In genomic region chr3:63340546-63340945, GRCm38 (mm10) we compare ENCODE assay signal across 21 mouse cellular contexts.
DNase-seq lines count a peak whose midpoint lies in the region; ATAC-seq and TF ChIP-seq lines count a peak whose summit lies in the region.
"Had no signal": no experiment of that assay in that cellular context is flagged by ENCODE, and none has a peak within 500 bp of the region (broad histone marks: within the 10 kb centered on the region; RNA-seq: fewer than 3 reads in every experiment).

No protein-coding gene starts in this region.

- peak; percentile 59 for ATAC-seq in intestine, embryonic 15.5 days
- peak; percentile 93 for ATAC-seq in intestine, postnatal 0 days
- ATAC-seq in kidney, embryonic 15.5 days (replicated peaks; ENCODE audit: low FRiP score) = peak; percentile 86
- ATAC-seq in forebrain, embryonic 13.5 days = no peak
- ATAC-seq: inflammation-experienced regulatory T-cells, adult 6 months had no signal

- H3K9ac ChIP-seq in intestine, embryonic 15.5 days = no peak overlapping the region
- no peak overlapping the region for H3K9ac ChIP-seq in intestine, postnatal 0 days (ENCODE audit: low read depth, low read length)
- no peak overlapping the region for H3K9ac ChIP-seq in kidney, embryonic 15.5 days
- no peak overlapping the region for H3K9ac ChIP-seq in forebrain, embryonic 13.5 days
- H3K9ac ChIP-seq: heart, embryonic 13.5 days; hindbrain, embryonic 13.5 days; liver, embryonic 14.5 days; midbrain, embryonic 12.5 days; neural tube, embryonic 12.5 days had no signal

- H3K4me3 ChIP-seq in intestine, embryonic 15.5 days (replicated peaks) = no peak overlapping the region
- no peak overlapping the region for H3K4me3 ChIP-seq in intestine, postnatal 0 days (ENCODE audit: low read depth, low read length)
- H3K4me3 ChIP-seq in kidney, embryonic 15.5 days (replicated peaks) = no peak overlapping the region
- no peak overlapping the region for H3K4me3 ChIP-seq in forebrain, embryonic 13.5 days
- H3K4me3 ChIP-seq: heart, embryonic 13.5 days; hindbrain, embryonic 13.5 days; left cerebral cortex, adult 2 months; midbrain, embryonic 12.5 days; neural tube, embryonic 12.5 days had no signal

- H3K27me3 ChIP-seq in intestine, embryonic 15.5 days (replicated peaks) = no peaks in the 10 kb centered on the region
- no peaks in the 10 kb centered on the region for H3K27me3 ChIP-seq in intestine, postnatal 0 days (replicated peaks; ENCODE audit: control insufficient read depth, insufficient read depth, low read length)
- no peaks in the 10 kb centered on the region for H3K27me3 ChIP-seq in kidney, embryonic 15.5 days
- H3K27me3 ChIP-seq in forebrain, embryonic 13.5 days = no peaks in the 10 kb centered on the region
- H3K27me3 ChIP-seq: heart, embryonic 13.5 days; hindbrain, embryonic 13.5 days; midbrain, embryonic 12.5 days; neural tube, embryonic 12.5 days had no signal

- H3K9me3 ChIP-seq in intestine, embryonic 15.5 days = no peaks in the 10 kb centered on the region
- H3K9me3 ChIP-seq in intestine, postnatal 0 days (ENCODE audit: control insufficient read depth) = no peaks in the 10 kb centered on the region
- no peaks in the 10 kb centered on the region for H3K9me3 ChIP-seq in kidney, embryonic 15.5 days (replicated peaks)
- H3K9me3 ChIP-seq in forebrain, embryonic 13.5 days (replicated peaks) = no peaks in the 10 kb centered on the region
- H3K9me3 ChIP-seq: heart, embryonic 13.5 days; hindbrain, embryonic 13.5 days; midbrain, embryonic 12.5 days; neural tube, embryonic 12.5 days had no signal

- H3K36me3 ChIP-seq in intestine, embryonic 15.5 days = no peaks in the 10 kb centered on the region
- no peaks in the 10 kb centered on the region; the same call in 1 of the 2 replicates for H3K36me3 ChIP-seq in intestine, postnatal 0 days (ENCODE audit: control insufficient read depth, insufficient read depth)
- H3K36me3 ChIP-seq in kidney, embryonic 15.5 days = peaks cover 5% of the 10 kb centered on the region; the same call in 1 of the 2 replicates
- no peaks in the 10 kb centered on the region for H3K36me3 ChIP-seq in forebrain, embryonic 13.5 days (ENCODE audit: poor library complexity, severe bottlenecking)
- H3K36me3 ChIP-seq: heart, embryonic 13.5 days; hindbrain, embryonic 13.5 days; midbrain, embryonic 12.5 days; neural tube, embryonic 12.5 days had no signal

- DNase-seq in kidney, postnatal 4 days = peak; percentile 11 to 15
- DNase-seq in cerebellum, postnatal 14 days = no peak
- DNase-seq in ovary, postnatal 36 days (ENCODE audit: low spot score) = no peak
- DNase-seq: adrenal gland, adult 2 months; cerebellum, adult 11 months; cerebellum, postnatal 25 days; embryo, embryonic 11 days; layer of hippocampus, adult 9-11 months; thymus, postnatal 4 days had no signal

- no peak overlapping the region for H3K4me2 ChIP-seq in intestine, embryonic 15.5 days (replicated peaks)
- no peak overlapping the region for H3K4me2 ChIP-seq in intestine, postnatal 0 days (replicated peaks; ENCODE audit: low read depth)
- H3K4me2 ChIP-seq in kidney, embryonic 15.5 days = no peak overlapping the region
- no peak overlapping the region for H3K4me2 ChIP-seq in forebrain, embryonic 13.5 days
- H3K4me2 ChIP-seq: heart, embryonic 13.5 days; hindbrain, embryonic 13.5 days; midbrain, embryonic 12.5 days; neural tube, embryonic 12.5 days had no signal

- WGBS in intestine, embryonic 15.5 days = 78% methylated on average over 3 of the region's 3 CpGs
- WGBS in intestine, postnatal 0 days = 57% methylated on average over 3 of the region's 3 CpGs
- WGBS in kidney, embryonic 15.5 days = 43% methylated on average over 3 of the region's 3 CpGs
- WGBS in forebrain, embryonic 13.5 days = 90% methylated on average over 3 of the region's 3 CpGs

- H3K27ac ChIP-seq in intestine, embryonic 15.5 days = no peak overlapping the region
- H3K27ac ChIP-seq in intestine, postnatal 0 days (ENCODE audit: low read depth, low read length) = peak overlapping the region; percentile 58; the same call in 1 of the 2 replicates
- peak overlapping the region; percentile 83 for H3K27ac ChIP-seq in kidney, embryonic 15.5 days
- H3K27ac ChIP-seq in forebrain, embryonic 13.5 days = no peak overlapping the region
- H3K27ac ChIP-seq: heart, embryonic 13.5 days; hindbrain, embryonic 13.5 days; left cerebral cortex, adult 2 months; liver, embryonic 14.5 days; macrophage; midbrain, embryonic 12.5 days; neural tube, embryonic 12.5 days had no signal

- TF ChIP-seq CTCF in intestine, postnatal 0 days (IDR thresholded peaks at IDR 0.05; ENCODE audit: low read depth) = peak; percentile 49

- H3K4me1 ChIP-seq in intestine, embryonic 15.5 days (replicated peaks) = no peaks in the 10 kb centered on the region
- no peaks in the 10 kb centered on the region for H3K4me1 ChIP-seq in intestine, postnatal 0 days (replicated peaks; ENCODE audit: control insufficient read depth, insufficient read depth, low read length)
- peaks cover 8% of the 10 kb centered on the region; the same call in 1 of the 2 replicates for H3K4me1 ChIP-seq in kidney, embryonic 15.5 days
- no peaks in the 10 kb centered on the region for H3K4me1 ChIP-seq in forebrain, embryonic 13.5 days
- H3K4me1 ChIP-seq: heart, embryonic 13.5 days; hindbrain, embryonic 13.5 days; midbrain, embryonic 12.5 days; neural tube, embryonic 12.5 days had no signal

Comparison
In these comparisons a context has a peak if more than half of its experiments do, and no peak if none do; other contexts are left out.
1. H3K27ac ChIP-seq: peak in intestine, postnatal 0 days (single experiment) and kidney, embryonic 15.5 days (single experiment); none in intestine, embryonic 15.5 days (single experiment) and forebrain, embryonic 13.5 days (single experiment).
2. DNase-seq: peak in kidney, postnatal 4 days (2 of 2); none in cerebellum, postnatal 14 days (0 of 2) and ovary, postnatal 36 days (single experiment).